Mouse (Mus musculus): Measurements from ENCODE around the gene Macc1.

DNA sequence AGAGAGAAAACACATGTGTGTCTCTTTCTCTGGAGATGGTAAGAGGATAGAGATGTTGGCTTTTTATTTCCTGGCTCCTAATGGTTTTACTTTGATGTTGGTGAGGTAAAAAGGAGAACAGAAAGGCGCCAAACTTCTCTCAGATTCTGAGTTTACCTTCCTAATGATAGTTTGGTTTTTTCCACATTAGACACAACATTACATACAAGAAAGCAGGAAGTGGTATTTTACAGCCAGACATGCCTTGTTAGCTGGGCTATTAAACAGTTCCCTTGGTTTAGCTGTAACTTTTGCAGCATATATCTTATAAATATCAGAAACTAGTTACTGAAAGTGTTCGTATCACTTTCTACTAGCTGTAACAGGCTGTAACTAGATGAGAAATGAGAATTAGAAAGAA is 96.9 kb downstream of the Macc1 start:
- TF ChIP-seq CTCF (IDR thresholded peaks at IDR 0.05; ENCODE audit: low read depth, low read length): no peak
- TF ChIP-seq GATA1 (IDR thresholded peaks at IDR 0.05; ENCODE audit: borderline replicate concordance, low read length): no peak
- TF ChIP-seq TAL1 (conservative IDR thresholded peaks at IDR 0.05; ENCODE audit: low read depth, low read length): no peak
- no peak for TF ChIP-seq POLR2AphosphoS5 (IDR thresholded peaks at IDR 0.05; ENCODE audit: insufficient replicate concordance, low read depth, low read length)
- no peak for TF ChIP-seq GATA2 (IDR thresholded peaks at IDR 0.05; ENCODE audit: borderline replicate concordance, low read depth, low read length)
